Mouse (Mus musculus): Measurements from ENCODE around the gene Olfr140. TPM values are rescaled to one million over a fixed set of nuclear protein-coding genes. Genes with fewer than 3 reads are reported as not detected.

Gene Olfr140
- not detected in 2 replicates for total RNA-seq (2015)
- total RNA-seq (2017) = not detected in 2 replicates

DNA sequence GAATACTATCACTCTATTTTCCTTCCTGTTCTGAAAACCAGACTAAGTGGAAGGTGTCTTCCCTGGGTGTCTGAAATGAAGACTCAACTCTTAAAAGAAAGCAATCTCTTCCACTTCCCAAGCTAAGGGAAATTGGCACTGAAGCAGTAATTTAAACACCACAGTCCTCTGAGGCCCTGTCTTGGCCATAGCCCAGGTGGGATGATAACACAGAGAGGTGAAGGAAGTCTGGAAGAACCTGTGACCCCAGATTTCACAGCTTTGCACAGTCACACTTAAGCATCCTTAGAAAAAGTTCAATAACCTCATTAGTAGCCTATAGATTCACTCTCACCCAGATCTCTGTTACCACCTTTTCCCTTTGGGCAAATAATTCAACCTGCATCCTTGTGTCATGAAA is at the start of gene Olfr140:
TSS of gene Olfr140 (minus strand) at position 101 of the 400 bp plus-strand sequence.
- no peak for ATAC-seq (ENCODE audit: poor library complexity, severe bottlenecking)

- ATAC-seq (ENCODE audit: poor library complexity, severe bottlenecking) = no peak
Measured at GRCm38 (mm10) chr2:90070065-90070464, 6.7 kb upstream of the Olfr140 start.

- ATAC-seq (ENCODE audit: poor library complexity, severe bottlenecking) = no peak
Measured at GRCm38 (mm10) chr2:90035037-90035436, 28.4 kb downstream of the Olfr140 start, which contains the start of gene Olfr1265. TSS of gene Olfr1265 (plus strand) at chr2:90035337.

GRCm38 (mm10) chr2:90025477-90025876 is 37.9 kb downstream of the Olfr140 start, which contains the start of gene Olfr1264:
TSS of gene Olfr1264 (minus strand) at chr2:90025577.
- ATAC-seq (ENCODE audit: poor library complexity, severe bottlenecking) = no peak

GRCm38 (mm10) chr2:90011831-90012230 is 51.6 kb downstream of the Olfr140 start, which contains the start of gene Olfr1263:
TSS of gene Olfr1263 (plus strand) at chr2:90012131.
- ATAC-seq (ENCODE audit: poor library complexity, severe bottlenecking) = no peak

DNA sequence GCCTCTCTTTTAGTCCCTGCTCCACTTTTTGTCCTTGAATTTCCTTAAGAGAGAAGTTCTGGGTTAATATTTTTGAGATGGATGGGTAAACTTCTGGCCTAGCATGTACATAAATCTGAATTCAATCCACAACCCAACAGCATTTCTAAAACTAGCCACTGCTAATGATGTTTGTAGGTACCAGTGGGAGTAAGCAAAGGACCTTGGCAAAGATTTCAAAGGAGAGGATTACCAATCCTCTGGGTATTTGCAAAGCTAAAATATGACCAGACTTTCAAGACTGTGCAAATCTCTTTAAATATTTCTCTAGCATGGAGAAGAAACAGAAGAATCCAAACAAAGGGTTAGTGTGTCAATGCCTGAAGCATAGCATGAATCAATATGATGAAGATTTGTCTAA is 63.5 kb downstream of the Olfr140 start, which contains the start of gene Olfr1262:
TSS of gene Olfr1262 (plus strand) at position 301 of the 400 bp plus-strand sequence.
- no peak for ATAC-seq (ENCODE audit: poor library complexity, severe bottlenecking)

Other genes starting within 250 kb of the Olfr140 start
- not detected in 2 replicates for gene Olfr1256, start 222.0 kb downstream of the Olfr140 start, total RNA-seq (2015)
- not detected in 2 replicates for gene Olfr1256, start 222.0 kb downstream of the Olfr140 start, total RNA-seq (2017)
- not detected in 2 replicates for gene Olfr48, start 215.4 kb downstream of the Olfr140 start, total RNA-seq (2015)
- gene Olfr48, start 215.4 kb downstream of the Olfr140 start, total RNA-seq (2017) = not detected in 2 replicates
- not detected in 2 replicates for gene Olfr1257, start 185.2 kb downstream of the Olfr140 start, total RNA-seq (2015)
- gene Olfr1257, start 185.2 kb downstream of the Olfr140 start, total RNA-seq (2017) = not detected in 2 replicates
- not detected in 2 replicates for gene Olfr1258, start 136.3 kb downstream of the Olfr140 start, total RNA-seq (2015)
- not detected in 2 replicates for gene Olfr1258, start 136.3 kb downstream of the Olfr140 start, total RNA-seq (2017)
- not detected in 2 replicates for gene Olfr1259, start 114.9 kb downstream of the Olfr140 start, total RNA-seq (2015)
- 0.04 TPM in 1 of 2 replicates, not detected in the other for gene Olfr1259, start 114.9 kb downstream of the Olfr140 start, total RNA-seq (2017)
- gene Olfr1260, start 89.3 kb downstream of the Olfr140 start, total RNA-seq (2015) = not detected in 2 replicates
- gene Olfr1260, start 89.3 kb downstream of the Olfr140 start, total RNA-seq (2017) = not detected in 2 replicates
- not detected in 2 replicates for gene Olfr1261, start 72.4 kb downstream of the Olfr140 start, total RNA-seq (2015)
- gene Olfr1261, start 72.4 kb downstream of the Olfr140 start, total RNA-seq (2017) = not detected in 2 replicates
- gene Olfr1262, start 63.4 kb downstream of the Olfr140 start, total RNA-seq (2015) = not detected in 2 replicates
- not detected in 2 replicates for gene Olfr1262, start 63.4 kb downstream of the Olfr140 start, total RNA-seq (2017)
- not detected in 2 replicates for gene Olfr1263, start 51.5 kb downstream of the Olfr140 start, total RNA-seq (2015)
- gene Olfr1263, start 51.5 kb downstream of the Olfr140 start, total RNA-seq (2017) = not detected in 2 replicates
- not detected in 2 replicates for gene Olfr1264, start 38.0 kb downstream of the Olfr140 start, total RNA-seq (2015)
- gene Olfr1264, start 38.0 kb downstream of the Olfr140 start, total RNA-seq (2017) = not detected in 2 replicates
- gene Olfr1265, start 28.3 kb downstream of the Olfr140 start, total RNA-seq (2015) = not detected in 2 replicates
- gene Olfr1265, start 28.3 kb downstream of the Olfr140 start, total RNA-seq (2017) = not detected in 2 replicates
- gene Olfr1269, start 57.8 kb upstream of the Olfr140 start, total RNA-seq (2015) = not detected in 2 replicates
- gene Olfr1269, start 57.8 kb upstream of the Olfr140 start, total RNA-seq (2017) = not detected in 2 replicates
- gene Olfr32, start 78.7 kb upstream of the Olfr140 start, total RNA-seq (2015) = not detected in 2 replicates
- gene Olfr32, start 78.7 kb upstream of the Olfr140 start, total RNA-seq (2017) = not detected in 2 replicates
- not detected in 2 replicates for gene Olfr1270, start 89.5 kb upstream of the Olfr140 start, total RNA-seq (2015)
- not detected in 2 replicates for gene Olfr1270, start 89.5 kb upstream of the Olfr140 start, total RNA-seq (2017)
- gene Olfr1506, start 160.9 kb upstream of the Olfr140 start, total RNA-seq (2015) = not detected in 2 replicates
- 0.07 TPM in 1 of 2 replicates, not detected in the other for gene Olfr1506, start 160.9 kb upstream of the Olfr140 start, total RNA-seq (2017)
- not detected in 2 replicates for gene Olfr142, start 194.0 kb upstream of the Olfr140 start, total RNA-seq (2015)
- not detected in 2 replicates for gene Olfr142, start 194.0 kb upstream of the Olfr140 start, total RNA-seq (2017)
- gene Olfr1271, start 207.4 kb upstream of the Olfr140 start, total RNA-seq (2015) = not detected in 2 replicates
- gene Olfr1271, start 207.4 kb upstream of the Olfr140 start, total RNA-seq (2017) = not detected in 2 replicates
- gene Olfr1272, start 229.2 kb upstream of the Olfr140 start, total RNA-seq (2015) = not detected in 2 replicates
- gene Olfr1272, start 229.2 kb upstream of the Olfr140 start, total RNA-seq (2017) = not detected in 2 replicates